Mouse (Mus musculus): ENCODE measurements around the gene Cpm. TPM values are rescaled to one million over a fixed set of nuclear protein-coding genes. Genes with fewer than 3 reads are reported as not detected.
A peak's percentile ranks its signal among the peaks of the same experiment; 100 is the strongest.
"Not testable (repeated sequence)": the region's sequence is repeated elsewhere in the genome, so short reads cannot be mapped to it uniquely, and the experiment has no call there.

Cpm gene
- polyA plus RNA-seq, 1 experiment from 2014 or later = 83.7 TPM

DNA sequence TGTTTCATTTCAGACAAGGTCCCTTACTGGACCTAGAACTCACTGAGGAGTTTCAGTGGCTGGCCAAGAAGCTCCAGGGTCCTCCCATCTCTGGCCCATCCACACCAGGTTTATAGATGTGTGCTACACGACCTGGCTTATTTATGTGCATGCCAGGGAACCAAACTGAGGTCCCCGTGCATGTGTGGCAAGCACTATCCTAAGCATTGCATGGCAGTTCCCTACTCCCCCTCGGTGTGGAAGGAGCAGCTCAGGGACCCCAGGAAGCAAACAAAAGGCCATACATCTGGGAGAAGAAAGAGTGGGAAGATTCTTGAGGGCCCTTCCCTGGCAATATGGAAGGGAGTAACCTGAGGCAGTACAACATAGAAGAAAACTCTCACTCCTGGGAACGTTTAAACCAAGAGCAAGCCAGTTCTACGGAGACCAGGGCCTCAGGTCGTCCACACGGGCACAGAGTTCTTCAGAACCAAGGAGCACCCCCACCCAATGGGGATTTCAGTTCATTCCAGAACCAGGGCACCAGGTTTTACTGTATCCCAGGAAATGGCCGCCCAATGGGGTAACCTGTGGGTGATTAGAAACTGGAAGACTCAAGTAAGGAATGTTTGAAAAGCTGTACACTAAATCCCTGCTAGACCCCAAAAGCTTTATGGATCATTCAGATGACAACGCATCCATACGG lies 30.9 kb upstream of the Cpm start:
- Histone ChIP-seq H3K9me3 (ENCODE audit: control insufficient read depth, low read length) (no peaks in the 10 kb centered on the region), H3K27me3 (ENCODE audit: control insufficient read depth, insufficient read depth, low read depth, low read length) (no peaks in the 10 kb centered on the region), H3K27ac (ENCODE audit: low read length) (no peak overlapping the region), H3K4me3 (ENCODE audit: low read length) (no peak overlapping the region), H3K36me3 (ENCODE audit: control insufficient read depth, insufficient read depth, low read length) (no peaks in the 10 kb centered on the region), H3K4me2 (ENCODE audit: low read depth, low read length) (no peak overlapping the region), H3K4me1 (replicated peaks; ENCODE audit: control insufficient read depth, insufficient read depth, low read length) (no peaks in the 10 kb centered on the region), H3K9ac (ENCODE audit: low read length) (no peak overlapping the region)
- WGBS = 85% methylated on average over 10 of the region's 10 CpGs
- no peak for ATAC-seq (ENCODE audit: low read depth)

DNA sequence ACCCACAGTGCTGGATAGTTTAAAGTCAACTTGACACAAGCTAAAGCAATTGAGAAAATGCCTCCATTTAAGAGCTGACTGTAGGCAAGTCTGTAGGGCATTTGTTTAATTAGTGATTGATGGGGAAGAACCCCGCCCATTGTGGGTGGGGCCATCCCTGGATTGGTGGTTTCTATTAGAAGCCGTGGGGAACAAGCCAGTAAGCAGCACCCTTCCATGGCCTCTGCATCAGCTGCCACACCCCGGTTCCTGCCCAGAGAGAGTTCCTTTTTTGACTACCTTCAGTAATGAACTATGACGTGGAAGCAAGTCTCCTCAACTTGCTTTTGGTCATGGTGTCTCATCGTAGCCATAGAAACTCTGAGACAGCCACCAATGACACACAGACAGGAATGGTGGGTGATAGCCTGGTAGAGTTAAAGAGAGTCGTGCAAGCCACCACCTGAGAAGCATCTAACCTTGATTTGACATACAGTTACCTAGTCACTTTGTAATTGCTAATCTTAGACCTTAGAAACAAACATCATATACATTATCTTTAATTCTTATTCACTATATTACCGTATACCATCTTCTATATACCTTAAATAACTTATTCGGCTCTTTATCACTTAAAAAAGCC lies 30.2 kb upstream of the Cpm start:
- not testable (repeated sequence) for H3K27ac ChIP-seq (ENCODE audit: low read length); H3K9ac ChIP-seq (ENCODE audit: low read length); H3K9me3 ChIP-seq (ENCODE audit: control insufficient read depth, low read length); H3K4me2 ChIP-seq (ENCODE audit: low read depth, low read length); H3K4me3 ChIP-seq (ENCODE audit: low read length); H3K4me1 ChIP-seq (replicated peaks; ENCODE audit: control insufficient read depth, insufficient read depth, low read length); H3K36me3 ChIP-seq (ENCODE audit: control insufficient read depth, insufficient read depth, low read length); H3K27me3 ChIP-seq (ENCODE audit: control insufficient read depth, insufficient read depth, low read depth, low read length); ATAC-seq (ENCODE audit: low read depth)
- 84% methylated on average over 8 of the region's 8 CpGs for WGBS

DNA sequence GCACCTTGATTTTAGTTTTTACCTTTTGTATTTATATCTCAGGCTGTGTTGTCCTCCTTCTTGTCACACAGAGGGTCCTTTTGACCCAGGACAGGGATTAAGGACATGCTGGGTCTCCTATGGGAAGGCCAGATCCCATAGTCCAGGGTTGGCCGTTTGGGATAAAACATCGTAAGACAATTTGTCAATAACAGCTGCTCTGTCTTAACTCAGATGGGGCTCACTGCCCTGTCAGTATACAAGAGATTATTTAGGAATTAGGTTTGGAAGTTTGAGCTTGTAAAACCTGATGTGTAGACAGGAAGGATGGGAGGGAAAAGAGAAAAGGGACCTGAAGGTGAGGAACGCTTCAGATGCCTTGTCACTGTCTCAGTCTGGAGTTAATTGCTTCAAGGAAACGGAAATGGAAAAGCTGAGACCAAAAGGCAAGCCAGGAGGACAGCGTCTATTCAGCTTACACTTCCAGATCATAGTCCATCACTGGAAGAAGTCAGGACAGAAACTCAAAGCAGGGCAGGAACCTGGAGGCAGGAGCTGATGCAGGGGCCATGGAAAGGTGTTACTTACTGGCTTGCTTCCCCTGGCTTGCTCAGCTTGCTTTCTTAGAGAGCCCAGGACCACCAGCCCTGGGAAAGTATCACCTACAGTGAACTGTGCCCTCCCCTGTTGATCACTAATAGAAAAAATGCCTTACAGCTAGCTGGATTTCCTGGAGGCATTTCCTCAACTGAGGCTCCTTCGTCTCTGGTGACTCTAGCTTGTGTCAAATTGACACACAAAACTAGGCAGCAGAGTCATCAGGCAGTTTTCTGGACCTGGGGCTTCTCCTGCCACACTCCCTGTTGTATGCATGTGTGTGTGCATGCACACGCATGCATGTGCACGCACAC lies 27.9 kb upstream of the Cpm start:
- no peak overlapping the region for H3K9ac ChIP-seq (ENCODE audit: low read length)
- WGBS = 58% methylated on average over 8 of the region's 8 CpGs
- no peak overlapping the region for H3K4me3 ChIP-seq (ENCODE audit: low read length)
- no peak for ATAC-seq (ENCODE audit: low read depth)
- no peak overlapping the region for H3K27ac ChIP-seq (ENCODE audit: low read length)
- no peaks in the 10 kb centered on the region for H3K9me3 ChIP-seq (ENCODE audit: control insufficient read depth, low read length)
- peaks cover 2% of the 10 kb centered on the region; the same call in 1 of the 2 replicates for H3K4me1 ChIP-seq (replicated peaks; ENCODE audit: control insufficient read depth, insufficient read depth, low read length)
- H3K27me3 ChIP-seq (ENCODE audit: control insufficient read depth, insufficient read depth, low read depth, low read length) = no peaks in the 10 kb centered on the region
- H3K36me3 ChIP-seq (ENCODE audit: control insufficient read depth, insufficient read depth, low read length) = no peaks in the 10 kb centered on the region
- H3K4me2 ChIP-seq (ENCODE audit: low read depth, low read length) = no peak overlapping the region

DNA sequence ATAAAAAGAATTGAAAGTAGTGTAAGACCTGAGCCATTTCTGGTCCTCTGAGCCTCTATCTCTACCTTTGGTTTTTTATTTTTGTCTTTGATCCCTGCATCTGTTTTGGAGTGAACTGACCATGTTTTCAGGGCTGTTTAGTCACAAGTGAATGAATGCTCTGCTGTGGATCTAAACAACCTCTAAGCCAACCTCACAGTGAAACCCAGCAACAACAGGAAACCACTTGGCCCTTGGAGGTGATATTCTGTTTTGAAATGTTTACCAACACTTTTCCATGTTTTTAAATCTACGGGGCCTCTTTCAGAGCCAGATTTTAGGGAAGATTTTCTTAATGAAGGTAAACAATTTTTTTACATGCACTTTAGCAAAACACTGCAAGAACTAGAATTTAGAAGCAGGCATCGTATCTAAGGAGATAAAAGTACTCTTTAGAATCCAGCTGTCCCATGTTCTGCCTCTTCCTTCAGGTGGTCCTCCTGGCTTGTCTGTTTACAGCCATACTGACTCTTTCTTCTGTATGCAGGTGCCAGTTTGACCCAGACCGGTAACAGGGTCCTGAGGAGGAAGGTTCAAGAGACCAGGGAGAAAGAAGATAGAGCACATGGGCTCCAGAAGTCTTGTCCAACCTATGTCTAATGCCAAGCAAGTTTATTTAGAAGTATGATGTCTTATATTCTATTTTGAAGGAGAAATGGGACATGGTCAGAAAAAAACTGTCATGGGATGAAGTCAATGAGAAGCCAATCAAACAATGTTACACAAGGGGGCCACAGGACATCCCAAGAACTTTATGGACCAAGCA lies 26.8 kb upstream of the Cpm start:
- WGBS = 79% methylated on average over 3 of the region's 3 CpGs
- Histone ChIP-seq H3K4me2 (ENCODE audit: low read depth, low read length) (no peak overlapping the region), H3K36me3 (ENCODE audit: control insufficient read depth, insufficient read depth, low read length) (no peaks in the 10 kb centered on the region), H3K27me3 (ENCODE audit: control insufficient read depth, insufficient read depth, low read depth, low read length) (no peaks in the 10 kb centered on the region), H3K4me3 (ENCODE audit: low read length) (no peak overlapping the region), H3K9ac (ENCODE audit: low read length) (no peak overlapping the region), H3K4me1 (replicated peaks; ENCODE audit: control insufficient read depth, insufficient read depth, low read length) (peaks cover 2% of the 10 kb centered on the region; the same call in 1 of the 2 replicates), H3K27ac (ENCODE audit: low read length) (no peak overlapping the region), H3K9me3 (ENCODE audit: control insufficient read depth, low read length) (no peaks in the 10 kb centered on the region)
- no peak for ATAC-seq (ENCODE audit: low read depth)

DNA sequence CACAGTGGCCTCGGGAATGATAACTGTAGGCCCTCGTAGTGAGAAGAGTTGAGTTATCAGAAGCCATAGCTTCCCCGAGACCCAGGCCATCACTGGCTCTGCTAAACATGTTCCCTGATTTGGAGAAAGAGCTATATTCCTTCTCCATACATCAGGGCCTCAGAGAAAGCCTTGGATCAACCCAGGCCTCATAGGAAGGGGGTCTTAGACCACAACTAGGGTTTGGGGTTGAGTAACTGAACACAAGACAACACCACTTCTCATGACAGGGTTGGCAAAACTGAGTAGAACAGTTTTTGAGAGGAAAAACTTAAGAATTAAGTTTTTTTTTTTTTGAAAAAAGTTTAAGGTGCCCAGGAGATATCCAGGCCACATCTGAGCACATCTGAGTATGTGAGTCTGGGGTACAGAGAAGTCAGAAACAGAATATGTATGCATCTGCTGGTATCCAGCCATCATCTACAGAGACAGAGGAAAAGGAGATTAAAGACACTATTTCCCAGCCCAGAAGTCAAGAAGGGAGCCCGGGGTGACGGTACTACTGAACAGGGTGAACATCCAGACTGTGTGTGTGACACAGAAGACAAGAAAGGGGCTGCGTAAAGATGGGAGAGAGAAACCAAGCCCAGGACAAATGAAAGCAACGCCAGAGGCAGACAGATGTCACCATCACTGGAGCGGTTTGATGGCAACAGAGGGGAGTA lies 26.0 kb upstream of the Cpm start:
- no peaks in the 10 kb centered on the region for H3K9me3 ChIP-seq (ENCODE audit: control insufficient read depth, low read length)
- H3K27ac ChIP-seq (ENCODE audit: low read length) = no peak overlapping the region
- H3K4me1 ChIP-seq (replicated peaks; ENCODE audit: control insufficient read depth, insufficient read depth, low read length) = peaks cover 2% of the 10 kb centered on the region; the same call in 1 of the 2 replicates
- ATAC-seq (ENCODE audit: low read depth) = no peak
- H3K4me3 ChIP-seq (ENCODE audit: low read length) = no peak overlapping the region
- no peaks in the 10 kb centered on the region for H3K27me3 ChIP-seq (ENCODE audit: control insufficient read depth, insufficient read depth, low read depth, low read length)
- no peaks in the 10 kb centered on the region for H3K36me3 ChIP-seq (ENCODE audit: control insufficient read depth, insufficient read depth, low read length)
- WGBS = 84% methylated on average over 8 of the region's 8 CpGs
- H3K9ac ChIP-seq (ENCODE audit: low read length) = no peak overlapping the region
- H3K4me2 ChIP-seq (ENCODE audit: low read depth, low read length) = no peak overlapping the region

DNA sequence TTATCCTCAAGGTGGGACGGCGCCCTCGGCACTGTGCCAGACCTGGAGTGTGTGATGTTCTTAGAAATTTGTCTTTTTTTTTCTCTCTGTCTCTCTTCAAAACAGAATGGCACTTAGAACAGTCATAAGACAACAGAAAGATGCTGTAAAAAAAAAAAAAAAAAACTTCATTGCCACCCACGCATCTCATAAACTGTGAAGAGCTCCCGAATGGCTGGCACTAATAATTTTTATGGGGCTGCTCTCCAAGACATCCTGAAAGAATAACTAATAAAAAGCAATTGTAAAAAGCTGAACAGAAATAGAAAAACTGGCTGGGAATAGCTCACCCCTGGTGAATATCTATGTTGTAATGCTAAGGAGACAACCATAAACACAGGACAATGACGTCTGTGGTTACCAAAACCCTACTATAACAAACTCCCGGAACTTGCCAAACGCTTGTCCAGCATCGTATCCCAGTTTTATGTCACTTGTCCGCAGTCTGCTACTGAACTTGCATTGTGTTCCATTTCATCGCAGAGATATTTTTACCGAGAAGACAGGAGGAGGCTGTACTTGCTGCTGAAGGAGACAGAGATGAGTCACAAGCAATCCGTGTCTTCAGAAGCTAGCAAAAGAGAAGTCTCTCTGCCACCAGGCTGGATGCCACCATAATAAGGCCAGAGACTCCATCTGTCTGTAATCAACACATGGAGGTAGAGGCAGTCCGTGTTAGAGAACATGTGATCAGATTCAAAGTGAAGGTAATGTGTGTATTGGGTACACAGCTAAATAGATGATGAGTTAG lies 25.3 kb upstream of the Cpm start:
- Histone ChIP-seq H3K36me3 (ENCODE audit: control insufficient read depth, insufficient read depth, low read length) (no peaks in the 10 kb centered on the region), H3K27ac (ENCODE audit: low read length) (no peak overlapping the region), H3K4me1 (replicated peaks; ENCODE audit: control insufficient read depth, insufficient read depth, low read length) (peaks cover 2% of the 10 kb centered on the region; the same call in 1 of the 2 replicates), H3K9me3 (ENCODE audit: control insufficient read depth, low read length) (no peaks in the 10 kb centered on the region), H3K27me3 (ENCODE audit: control insufficient read depth, insufficient read depth, low read depth, low read length) (no peaks in the 10 kb centered on the region), H3K4me3 (ENCODE audit: low read length) (no peak overlapping the region), H3K4me2 (ENCODE audit: low read depth, low read length) (no peak overlapping the region), H3K9ac (ENCODE audit: low read length) (no peak overlapping the region)
- 86% methylated on average over 14 of the region's 14 CpGs for WGBS
- no peak for ATAC-seq (ENCODE audit: low read depth)

DNA sequence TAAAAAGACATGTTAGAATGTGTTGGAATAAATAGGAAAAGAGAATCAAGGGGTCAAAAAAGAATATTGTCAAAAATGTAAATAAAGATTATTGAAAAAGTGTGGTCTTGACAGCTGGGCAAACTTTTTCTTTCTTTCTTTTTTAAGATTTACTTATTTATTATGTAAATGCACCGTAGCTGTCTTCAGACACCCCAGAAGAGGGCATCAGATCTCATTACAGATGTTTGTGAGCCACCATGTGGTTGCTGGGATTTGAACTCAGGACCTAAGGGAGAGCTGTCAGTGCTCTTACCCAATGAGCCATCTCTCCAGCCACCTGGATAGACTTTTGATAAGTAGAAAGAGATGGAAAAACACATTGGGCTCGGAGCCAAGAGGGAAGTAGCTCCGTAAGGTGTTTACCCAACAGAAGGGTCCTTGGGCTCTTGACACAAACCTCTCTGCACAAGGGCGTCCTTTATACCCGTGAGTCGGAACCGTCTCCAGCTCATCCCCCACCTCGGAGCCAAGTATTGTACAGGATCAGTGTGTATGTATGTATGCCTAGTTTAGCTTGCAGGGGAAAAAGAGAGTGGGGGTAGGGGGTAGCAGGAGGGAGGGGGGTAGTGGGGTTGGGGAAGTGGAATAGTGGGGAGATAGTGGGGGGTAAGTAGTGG lies 24.5 kb upstream of the Cpm start:
- H3K36me3 ChIP-seq (ENCODE audit: control insufficient read depth, insufficient read depth, low read length) = no peaks in the 10 kb centered on the region
- no peak overlapping the region for H3K9ac ChIP-seq (ENCODE audit: low read length)
- H3K4me1 ChIP-seq (replicated peaks; ENCODE audit: control insufficient read depth, insufficient read depth, low read length) = peaks cover 2% of the 10 kb centered on the region; the same call in 1 of the 2 replicates
- H3K4me2 ChIP-seq (ENCODE audit: low read depth, low read length) = no peak overlapping the region
- no peak overlapping the region for H3K4me3 ChIP-seq (ENCODE audit: low read length)
- H3K27me3 ChIP-seq (ENCODE audit: control insufficient read depth, insufficient read depth, low read depth, low read length) = no peaks in the 10 kb centered on the region
- H3K27ac ChIP-seq (ENCODE audit: low read length) = no peak overlapping the region
- no peaks in the 10 kb centered on the region for H3K9me3 ChIP-seq (ENCODE audit: control insufficient read depth, low read length)
- peak; percentile 74 for ATAC-seq (ENCODE audit: low read depth)
- WGBS = 43% methylated on average over 8 of the region's 8 CpGs

Measured in lung, embryonic 16.5 days (tissue).